Mouse (Mus musculus) ES-E14 (cell line): ENCODE data around the gene Tmem189. TPM values are rescaled to one million over a fixed set of nuclear protein-coding genes. Genes with fewer than 3 reads are reported as not detected.

Experiments used
- DNase-seq: peaks from one replicate; pipeline ENCODE4 v3.0.0-alpha.2; 2013; ENCODE audit warnings: low read depth, low spot score
- H3K27ac ChIP-seq: 2 replicates; pipeline ENCODE4 v1.5.1; 2012; ENCODE audit warnings: low read depth, mild to moderate bottlenecking, low read length, moderate library complexity, mixed read lengths; ENCODE audit not compliant: poor library complexity, insufficient read depth, severe bottlenecking
- H3K36me3 ChIP-seq: 2 replicates; pipeline ENCODE4 v1.6.1; 2012; ENCODE audit warnings: mild to moderate bottlenecking, low read length, moderate library complexity, mixed read lengths; ENCODE audit not compliant: control insufficient read depth, poor library complexity, insufficient read depth, severe bottlenecking
- H3K4me1 ChIP-seq, 2 experiments: fragments of 150-350 bp in 1 of 2; sonication (generic) in 1 of 2; 2 replicates each; pipeline ENCODE4 v1.6.1; 2012; ENCODE audit warnings: low read length in 2 of 2, mild to moderate bottlenecking in 1 of 2, mixed read lengths in 1 of 2; ENCODE audit not compliant: control insufficient read depth in 2 of 2, insufficient read depth in 2 of 2, poor library complexity in 1 of 2
- H3K4me3 ChIP-seq, 2 experiments: fragments of 150-350 bp in 1 of 2; sonication (generic) in 1 of 2; 2 replicates each; pipeline ENCODE4 v1.5.1; 2012; ENCODE audit warnings: low read length in 2 of 2, low read depth in 1 of 2, mild to moderate bottlenecking in 1 of 2, mixed read lengths in 1 of 2; ENCODE audit not compliant: insufficient read depth in 1 of 2, poor library complexity in 1 of 2, severe bottlenecking in 1 of 2
- H3K9ac ChIP-seq: 2 replicates; pipeline ENCODE4 v1.6.1; 2012; ENCODE audit warnings: low read depth, mild to moderate bottlenecking, low read length, mixed read lengths; ENCODE audit not compliant: poor library complexity, insufficient read depth, severe bottlenecking
- H3K9me3 ChIP-seq: fragments of 150-350 bp; sonication (generic); 2 replicates; pipeline ENCODE4 v1.6.1; 2012; ENCODE audit warnings: low read depth, mild to moderate bottlenecking, low read length; ENCODE audit not compliant: control insufficient read depth, insufficient read depth
- CHD2 ChIP-seq: IDR thresholded peaks from 2 replicates; pipeline ENCODE4 v1.6.1; 2014; ENCODE audit warnings: mild to moderate bottlenecking, low read depth, low read length, inconsistent platforms
- HCFC1 ChIP-seq: IDR thresholded peaks from 2 replicates; pipeline ENCODE4 v1.6.1; 2012; ENCODE audit warnings: low read length, inconsistent platforms, borderline replicate concordance; ENCODE audit not compliant: insufficient read depth
- MAFK ChIP-seq: IDR thresholded peaks from 2 replicates; pipeline ENCODE4 v1.6.1; 2014; ENCODE audit warnings: mild to moderate bottlenecking, low read depth, low read length, inconsistent platforms; ENCODE audit not compliant: insufficient read depth
- ZC3H11A ChIP-seq: IDR thresholded peaks from 2 replicates; pipeline ENCODE4 v1.6.1; 2012; ENCODE audit warnings: low read depth, mild to moderate bottlenecking, inconsistent platforms, low read length, borderline replicate concordance
- ZNF384 ChIP-seq: IDR thresholded peaks from 2 replicates; pipeline ENCODE4 v1.6.1; 2012; ENCODE audit warnings: low read depth, low read length, inconsistent platforms
- in situ Hi-C, 2 experiments: fragments of 600-800 bp; cut with MboI; formaldehyde crosslinking; loops; one replicate each; pipeline ENCODE4 v1.15.1; 2025; ENCODE audit warnings: low sequenced_read_pairs in 2 of 2, inconsistent platforms in 1 of 2; ENCODE audit not compliant: unreplicated experiment in 2 of 2
- total RNA-seq: library from RNA; depleted of rRNA; stranded (reverse); fragments of 300-350 nt; gene quantifications from 2 replicates; pipeline ENCODE4 v1.2.3, GENCODE M21; 2012

Tmem189 gene
- total RNA-seq, 1 experiment, result 43.7 TPM

GRCm38 (mm10) chr2:167694244-167694643 is 4.6 kb upstream of the Tmem189 start:
- in situ Hi-C loops, result no loop called here
- TF ChIP-seq ZC3H11A, result no peak
- TF ChIP-seq ZNF384, result no peak
- no peak for TF ChIP-seq MAFK
- TF ChIP-seq CHD2, result no peak
- TF ChIP-seq HCFC1, result no peak
- Histone ChIP-seq H3K9ac (no peak overlapping the region), H3K4me3 (no peak overlapping the region), H3K4me1 (peaks cover 0 to 2% of the 10 kb centered on the region in 2 experiments; a peak in 1 of 4 replicates), H3K27ac (no peak overlapping the region), H3K36me3 (no peaks in the 10 kb centered on the region; the same call in 1 of the 2 replicates), H3K9me3 (0 out of 2 replicates have a peak, but pooled peaks cover 1% of the 10 kb centered on the region)
- no peak for DNase-seq

GRCm38 (mm10) chr2:167693540-167693939 is 3.9 kb upstream of the Tmem189 start:
- no peak overlapping the region for H3K27ac ChIP-seq
- 0 out of 2 replicates have a peak, but pooled peaks cover 1% of the 10 kb centered on the region for H3K9me3 ChIP-seq
- no peak for DNase-seq
- TF ChIP-seq MAFK, result no peak
- no peak for TF ChIP-seq ZC3H11A
- no peaks in the 10 kb centered on the region; the same call in 1 of the 2 replicates for H3K36me3 ChIP-seq
- H3K9ac ChIP-seq, result no peak overlapping the region
- in situ Hi-C loops, result no loop called here
- H3K4me3 ChIP-seq, result no peak overlapping the region
- peaks cover 0 to 2% of the 10 kb centered on the region in 2 experiments; a peak in 1 of 4 replicates for H3K4me1 ChIP-seq

- in situ Hi-C loops, result no loop called here
Measured at GRCm38 (mm10) chr2:167692831-167693230, 3.2 kb upstream of the Tmem189 start.

GRCm38 (mm10) chr2:167691871-167692661 is 2.4 kb upstream of the Tmem189 start:
- no peak overlapping the region for H3K4me3 ChIP-seq
- no peak for DNase-seq
- 0 out of 2 replicates have a peak, but pooled peaks cover 1% of the 10 kb centered on the region for H3K9me3 ChIP-seq
- in situ Hi-C loops, result no loop called here
- H3K36me3 ChIP-seq, result no peaks in the 10 kb centered on the region; the same call in 1 of the 2 replicates
- H3K4me1 ChIP-seq, result peaks cover 0 to 11% of the 10 kb centered on the region in 2 experiments; a peak in 1 of 4 replicates
- TF ChIP-seq HCFC1, result no peak
- no peak for TF ChIP-seq MAFK
- TF ChIP-seq CHD2, result no peak
- TF ChIP-seq ZC3H11A, result no peak
- TF ChIP-seq ZNF384, result no peak
- no peak overlapping the region for H3K9ac ChIP-seq
- no peak overlapping the region for H3K27ac ChIP-seq

More at GRCm38 (mm10) chr2:167692831-167693230, 3.2 kb upstream of the Tmem189 start:
- Histone ChIP-seq H3K9ac (no peak overlapping the region), H3K4me3 (no peak overlapping the region), H3K27ac (no peak overlapping the region), H3K36me3 (no peaks in the 10 kb centered on the region; the same call in 1 of the 2 replicates), H3K9me3 (0 out of 2 replicates have a peak, but pooled peaks cover 1% of the 10 kb centered on the region), H3K4me1 (peaks cover 0 to 6% of the 10 kb centered on the region in 2 experiments; a peak in 1 of 4 replicates)
- TF ChIP-seq ZC3H11A (no peak), ZNF384 (no peak), MAFK (no peak), HCFC1 (no peak), CHD2 (no peak)
- DNase-seq, result no peak
